Mouse (Mus musculus) megakaryocyte-erythroid progenitor cell, adult 5-6 weeks (primary cell): ENCODE measurements around the gene Dop1a. TPM values are rescaled to one million over a fixed set of nuclear protein-coding genes. Genes with fewer than 3 reads are reported as not detected.

Experiments
- ATAC-seq: replicated peaks from 2 replicates; pipeline ENCODE4 v1.8.0; 2016; ENCODE audit warnings: mild to moderate bottlenecking, inconsistent platforms; ENCODE audit not compliant: severe bottlenecking, poor library complexity, low FRiP score, low TSS enrichment
- total RNA-seq, 2 experiments: library from RNA; stranded (forward) in 1 of 2; stranded (reverse) in 1 of 2; fragments of 200-1000, 215-1000 nt in 1 of 2; fragments of >200 nt in 1 of 2; fragmentation: Nextera tagmentation in 1 of 2; gene quantifications; 2 replicates each; pipeline ENCODE4 v1.2.3; 2014 to 2017

The Dop1a gene
- total RNA-seq, 2 experiments from 2014 or later, result 24.3 to 54.6 TPM

DNA sequence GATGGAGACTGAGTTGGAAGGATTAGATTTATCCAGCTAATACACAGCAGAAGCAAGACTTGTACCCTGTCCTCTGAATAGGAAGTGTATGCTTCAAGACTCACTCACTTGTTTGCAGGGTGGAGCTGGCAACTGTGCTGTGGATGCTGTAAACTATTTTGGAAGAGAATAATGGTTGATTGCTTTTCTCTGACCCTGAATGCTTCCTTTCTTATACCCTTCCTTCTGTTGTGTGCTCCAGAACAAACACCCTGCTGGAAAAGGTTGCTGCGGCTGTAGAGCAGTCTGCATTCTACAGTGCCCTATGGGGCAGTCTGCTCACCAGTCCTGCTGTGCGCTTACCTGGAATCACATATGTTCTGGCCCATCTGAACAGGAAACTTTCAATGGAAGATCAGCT is 24.8 kb downstream of the Dop1a start:
- ATAC-seq, result no peak

DNA sequence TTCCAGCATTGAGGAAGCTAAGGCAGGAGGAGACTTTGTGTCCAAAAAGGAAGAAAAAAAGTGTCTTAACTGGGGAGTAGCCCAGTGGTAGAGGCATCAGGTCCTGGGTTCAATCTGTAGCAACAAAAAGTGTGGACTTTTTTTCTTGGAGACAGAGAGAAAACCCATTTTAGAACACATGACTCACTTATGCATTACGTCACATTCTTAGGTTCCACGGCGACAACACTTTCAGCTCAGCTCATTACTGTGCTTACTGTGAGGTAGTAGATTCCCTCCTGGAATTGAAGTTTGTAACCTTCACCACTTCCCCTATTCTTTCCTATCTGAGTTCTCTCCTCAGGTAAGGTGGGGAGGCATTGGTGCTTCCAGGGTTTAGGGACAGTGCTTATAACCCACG is 29.3 kb downstream of the Dop1a start:
- no peak for ATAC-seq

- ATAC-seq, result peak; percentile 100
Measured at GRCm38 (mm10) chr9:86499083-86499482, 32.1 kb downstream of the Dop1a start.

DNA sequence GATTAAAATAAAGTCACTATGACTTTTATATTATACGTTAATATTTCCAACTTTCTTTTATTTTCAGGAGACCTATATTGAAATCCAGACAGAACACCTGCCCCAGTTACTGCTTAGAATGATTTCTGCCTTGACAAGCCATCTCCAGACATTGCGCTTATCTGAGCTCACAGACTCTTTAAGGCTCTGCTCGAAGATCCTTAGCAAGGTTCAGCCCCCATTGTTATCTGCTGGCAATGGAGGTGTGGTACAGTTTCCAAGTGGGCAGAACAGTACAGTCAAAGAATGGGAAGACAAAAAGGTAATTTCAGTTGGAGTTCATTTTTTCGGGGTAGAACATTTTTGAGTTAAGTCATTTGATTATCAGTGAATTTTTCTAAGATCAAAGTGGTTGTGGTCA is 40.5 kb downstream of the Dop1a start:
- ATAC-seq, result peak; percentile 95

- no peak for ATAC-seq
Measured at GRCm38 (mm10) chr9:86513733-86514132, 46.8 kb downstream of the Dop1a start.

- no peak for ATAC-seq
Measured at GRCm38 (mm10) chr9:86514390-86514789, 47.4 kb downstream of the Dop1a start.

DNA sequence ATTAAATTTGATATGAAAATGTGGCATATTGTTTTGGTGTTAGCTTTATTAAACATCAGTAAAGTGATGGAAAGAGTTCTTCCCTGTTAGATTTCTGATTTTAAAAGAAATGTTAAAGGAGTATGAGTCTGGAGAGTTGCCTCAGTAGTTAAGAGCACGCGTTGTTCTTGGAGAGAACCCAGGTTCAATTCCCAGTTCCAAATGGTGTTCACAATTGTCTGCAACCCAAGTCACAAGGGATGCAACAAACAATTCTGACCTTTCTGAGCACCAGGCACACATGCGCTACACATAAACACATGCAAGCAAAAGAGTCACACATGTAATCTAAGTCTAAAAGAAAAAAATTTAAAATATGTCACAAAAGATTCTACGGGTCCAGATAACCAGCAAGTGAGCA is 47.8 kb downstream of the Dop1a start:
- ATAC-seq, result no peak

DNA sequence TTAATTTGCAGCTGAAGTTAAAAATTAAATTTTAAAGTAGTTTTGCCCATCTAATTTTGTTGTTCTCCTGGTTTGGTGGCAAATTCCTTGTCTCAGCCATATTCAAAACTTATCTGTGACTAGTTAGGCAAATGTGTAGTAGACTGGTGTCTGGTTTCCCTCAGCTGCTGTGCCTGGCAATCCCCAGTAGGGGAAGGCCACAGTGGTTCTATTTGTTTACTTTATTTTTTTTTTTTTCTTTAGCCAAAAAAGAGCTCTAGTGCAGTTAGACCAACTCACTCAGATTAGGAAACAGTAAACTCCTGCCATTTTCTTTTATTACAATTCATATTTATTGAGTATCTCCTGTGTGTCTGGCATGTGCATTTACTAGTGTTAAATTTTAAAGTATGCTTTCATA is 55.4 kb downstream of the Dop1a start:
- no peak for ATAC-seq

DNA sequence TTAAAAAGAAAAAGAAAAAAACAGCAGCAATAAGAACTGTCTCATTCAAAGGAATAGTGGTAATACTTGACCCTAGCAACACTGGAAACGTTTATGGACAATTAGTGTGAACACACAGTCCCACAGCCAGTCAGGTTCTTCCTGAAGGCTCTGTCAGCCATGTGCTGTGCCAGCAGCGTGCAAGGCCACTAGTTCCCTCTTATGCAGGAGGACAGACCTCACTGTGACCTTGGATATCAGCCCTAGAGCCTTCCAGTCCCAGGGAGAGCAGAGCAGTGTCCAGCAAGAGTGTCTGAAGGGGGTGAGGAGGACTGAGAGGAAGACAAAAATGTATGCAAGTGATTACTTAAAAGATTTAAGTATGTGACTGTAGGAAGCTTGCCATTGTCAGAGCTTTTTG is 58.6 kb downstream of the Dop1a start:
- no peak for ATAC-seq

- no peak for ATAC-seq
Measured at GRCm38 (mm10) chr9:86534071-86534470, 67.1 kb downstream of the Dop1a start.

GRCm38 (mm10) chr9:86543451-86543850 is 76.5 kb downstream of the Dop1a start:
- no peak for ATAC-seq

- ATAC-seq, result no peak
Measured at GRCm38 (mm10) chr9:86544559-86544958, 77.6 kb downstream of the Dop1a start.

- ATAC-seq, result no peak
Measured at GRCm38 (mm10) chr9:86549637-86550162, 82.7 kb downstream of the Dop1a start.

GRCm38 (mm10) chr9:86550717-86551116 is 83.8 kb downstream of the Dop1a start:
- ATAC-seq, result no peak

DNA sequence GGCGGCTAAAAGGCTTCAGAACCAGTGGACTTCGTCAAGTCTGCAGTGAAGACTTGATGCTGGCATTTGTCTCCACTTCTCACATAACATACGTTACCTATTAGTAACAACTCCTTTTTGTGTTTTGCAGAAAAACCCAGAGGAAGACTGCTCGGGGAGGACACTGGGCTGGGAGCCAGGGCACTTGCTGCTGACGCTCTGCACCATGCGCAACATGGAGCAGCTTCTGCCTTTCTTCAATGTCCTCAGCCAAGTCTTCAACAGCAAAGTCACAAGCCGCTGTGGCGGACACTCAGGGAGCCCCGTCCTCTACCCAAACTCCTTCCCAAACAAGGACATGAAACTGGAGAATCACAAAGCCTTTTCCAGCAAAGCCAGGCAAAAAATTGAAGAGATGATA is 86.9 kb downstream of the Dop1a start:
- ATAC-seq, result no peak

- no peak for ATAC-seq
Measured at GRCm38 (mm10) chr9:86554641-86555040, 87.7 kb downstream of the Dop1a start.

- no peak for ATAC-seq
Measured at GRCm38 (mm10) chr9:86560543-86560942, 93.6 kb downstream of the Dop1a start.

DNA sequence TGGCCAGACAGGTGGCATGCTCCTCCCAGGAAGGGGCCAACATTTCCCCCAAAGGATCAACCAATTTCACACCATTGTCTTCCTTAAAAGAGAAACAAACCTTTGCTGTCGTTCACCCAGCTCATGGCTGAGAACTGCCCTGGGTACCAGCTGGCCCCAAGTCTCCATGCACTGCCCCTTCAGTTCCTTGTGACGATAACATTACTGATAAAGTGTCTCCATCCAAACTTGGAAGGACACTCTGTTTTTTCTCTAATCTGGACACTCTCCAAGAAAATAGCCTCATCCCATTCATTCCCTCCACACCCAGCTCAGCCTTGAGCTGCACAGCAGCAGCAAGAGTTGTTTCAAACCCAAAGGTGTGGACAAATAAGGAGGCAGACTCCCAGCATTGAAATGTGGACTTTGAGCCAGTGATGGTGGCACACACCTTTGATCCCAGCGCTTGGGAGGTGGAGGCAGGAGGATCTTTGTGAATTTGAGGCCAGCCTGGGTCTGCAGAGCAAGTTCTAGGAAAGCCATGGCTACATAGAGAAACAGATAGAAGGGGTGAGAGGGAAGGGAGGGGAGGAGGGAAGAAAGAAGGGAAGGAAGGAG is 102.5 kb downstream of the Dop1a start:
- no peak for ATAC-seq

DNA sequence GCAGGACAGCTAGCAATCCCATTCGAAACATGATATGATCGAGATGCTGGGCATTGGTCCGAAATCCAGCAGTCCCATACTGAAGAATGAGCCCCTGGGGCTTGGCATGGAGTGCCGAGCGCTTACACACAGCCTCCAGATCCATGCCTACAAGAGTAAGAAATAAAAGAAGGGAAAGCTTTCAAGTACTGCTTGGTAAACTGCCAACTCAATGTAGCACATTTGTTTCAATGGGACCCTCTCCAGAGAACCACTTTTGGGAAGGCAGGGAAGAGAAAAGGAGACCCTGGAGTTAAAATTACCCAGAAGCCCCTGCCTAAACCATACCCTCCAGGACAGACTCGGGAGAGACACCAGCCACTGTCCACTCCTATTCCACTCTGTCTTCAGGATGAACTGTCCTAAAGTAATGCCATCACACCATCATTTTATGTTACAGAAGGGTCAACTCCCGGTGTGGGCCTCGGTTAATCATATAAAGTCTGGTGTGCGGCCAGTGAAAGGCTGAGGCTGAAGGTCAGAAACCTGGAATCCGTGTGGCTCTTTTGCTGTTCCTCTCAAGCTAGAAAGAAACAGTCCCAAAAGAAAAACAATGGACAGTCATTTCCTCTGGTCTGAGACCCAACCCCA is 103.4 kb downstream of the Dop1a start:
- ATAC-seq, result no peak

DNA sequence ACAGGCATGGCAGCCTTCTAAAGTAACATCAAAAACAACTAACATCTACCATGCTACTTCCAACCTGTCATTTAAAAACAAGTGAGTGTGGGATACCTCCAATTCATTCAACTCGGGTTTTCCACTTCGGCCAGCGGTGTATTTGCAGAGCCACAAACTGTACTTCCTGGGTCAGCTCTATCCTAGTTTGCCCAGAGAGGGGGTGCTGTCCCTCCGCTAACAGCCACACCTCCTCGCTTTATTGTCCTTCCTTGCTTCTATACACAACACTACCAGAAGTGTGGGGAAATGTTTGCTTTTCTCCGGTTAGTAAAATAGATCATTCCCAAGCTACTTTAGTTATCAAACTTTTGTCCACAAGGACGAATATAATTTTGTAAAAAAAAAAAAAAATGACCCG is 104.0 kb downstream of the Dop1a start:
- ATAC-seq, result no peak

GRCm38 (mm10) chr9:86571540-86572135 is 104.7 kb downstream of the Dop1a start, which contains the start of the genes Pgm3 and Rwdd2a:
Gene Pgm3 (minus strand): TSS chr9:86571842.
Gene Rwdd2a (plus strand): TSS chr9:86571991.
- peak; percentile 96 for ATAC-seq
